Mouse (Mus musculus): Measurements from ENCODE around the gene Inpp4a. TPM values are rescaled to one million over a fixed set of nuclear protein-coding genes. Genes with fewer than 3 reads are reported as not detected.
A peak's percentile ranks its signal among the peaks of the same experiment; 100 is the strongest.

Gene Inpp4a
- total RNA-seq, 2 experiments from 2014 or later: 16.8 to 17.8 TPM

- DNase-seq: no peak
- intact Hi-C loops (cut with DNase I; ENCODE audit: low total_unique reads): no loop called here
These were observed 51.4 kb downstream of the Inpp4a start for GRCm38 (mm10) chr1:37350886-37351651.

GRCm38 (mm10) chr1:37351961-37352360 lies 52.3 kb downstream of the Inpp4a start:
- intact Hi-C loops (cut with DNase I; ENCODE audit: low total_unique reads): no loop called here
- DNase-seq: no peak

DNA sequence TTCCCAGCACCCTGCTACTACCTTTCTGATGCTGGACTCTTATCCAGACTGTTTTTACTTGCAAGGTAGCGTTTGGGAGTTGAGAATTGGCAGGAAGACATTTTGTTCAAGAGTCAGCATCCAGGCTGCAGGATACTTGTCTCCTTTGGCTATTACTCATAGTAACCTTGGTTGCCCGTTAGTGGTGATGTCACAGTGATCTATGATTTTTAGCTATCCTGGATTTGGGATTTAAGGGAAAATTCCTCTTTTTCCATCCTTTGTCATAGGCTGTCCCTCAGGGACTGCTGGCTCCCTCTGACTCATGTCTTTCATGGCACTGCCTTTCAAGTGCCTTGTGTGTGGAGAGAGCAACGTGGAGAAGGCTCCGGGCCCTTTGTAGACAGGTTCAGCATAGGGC lies 53.8 kb downstream of the Inpp4a start:
- intact Hi-C loops (cut with DNase I; ENCODE audit: low total_unique reads): no loop called here
- no peak for DNase-seq

- peak; percentile 45 for DNase-seq
- intact Hi-C loops (cut with DNase I; ENCODE audit: low total_unique reads): no loop called here
These were observed 55.8 kb downstream of the Inpp4a start for GRCm38 (mm10) chr1:37355492-37355891.

DNA sequence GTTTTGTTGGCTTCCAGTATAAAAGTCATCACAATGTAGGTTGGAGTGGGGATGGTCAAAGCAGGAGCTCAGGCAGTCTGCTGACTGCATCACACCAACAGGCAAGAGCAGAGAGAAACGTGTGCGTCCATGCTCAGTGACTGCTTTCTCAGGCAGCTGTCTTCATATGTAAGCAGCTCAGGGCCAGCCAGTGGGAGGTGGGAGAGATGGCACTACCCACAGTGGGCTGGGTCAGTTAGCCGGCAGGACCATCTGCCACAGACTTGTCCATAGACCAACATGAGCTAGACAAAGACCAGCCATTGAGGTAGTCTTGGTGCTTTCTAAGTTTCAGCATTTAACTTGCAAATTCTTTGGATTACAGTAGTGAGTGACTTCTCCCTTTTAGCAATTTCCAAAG lies 56.6 kb downstream of the Inpp4a start:
- intact Hi-C loops (cut with DNase I; ENCODE audit: low total_unique reads): no loop called here
- DNase-seq: peak; percentile 6

- intact Hi-C loops (cut with DNase I; ENCODE audit: low total_unique reads): no loop called here
- peak; percentile 2 for DNase-seq
These were observed 57.5 kb downstream of the Inpp4a start for GRCm38 (mm10) chr1:37357173-37357572.

DNA sequence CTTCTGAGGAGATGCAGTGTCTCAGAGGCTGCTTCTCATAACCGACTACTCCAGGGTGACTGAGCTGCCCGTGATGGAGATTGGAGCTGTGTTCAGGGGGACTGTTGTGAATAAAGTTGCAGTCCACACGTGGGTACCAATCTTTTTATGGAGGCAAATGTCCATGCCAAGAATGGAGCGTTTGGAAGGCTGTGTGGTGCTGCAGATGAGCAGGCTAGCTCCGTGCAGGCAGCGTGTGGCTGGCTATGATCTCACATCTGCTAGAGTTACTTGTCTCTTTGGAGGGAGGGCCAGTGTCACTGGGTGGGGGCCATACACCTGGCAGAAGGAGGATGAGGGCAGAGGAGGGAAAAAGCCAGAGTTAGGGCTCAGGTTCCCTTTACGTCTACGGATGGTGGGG lies 59.0 kb downstream of the Inpp4a start:
- DNase-seq: peak; percentile 6
- intact Hi-C loops (cut with DNase I; ENCODE audit: low total_unique reads): no loop called here

DNA sequence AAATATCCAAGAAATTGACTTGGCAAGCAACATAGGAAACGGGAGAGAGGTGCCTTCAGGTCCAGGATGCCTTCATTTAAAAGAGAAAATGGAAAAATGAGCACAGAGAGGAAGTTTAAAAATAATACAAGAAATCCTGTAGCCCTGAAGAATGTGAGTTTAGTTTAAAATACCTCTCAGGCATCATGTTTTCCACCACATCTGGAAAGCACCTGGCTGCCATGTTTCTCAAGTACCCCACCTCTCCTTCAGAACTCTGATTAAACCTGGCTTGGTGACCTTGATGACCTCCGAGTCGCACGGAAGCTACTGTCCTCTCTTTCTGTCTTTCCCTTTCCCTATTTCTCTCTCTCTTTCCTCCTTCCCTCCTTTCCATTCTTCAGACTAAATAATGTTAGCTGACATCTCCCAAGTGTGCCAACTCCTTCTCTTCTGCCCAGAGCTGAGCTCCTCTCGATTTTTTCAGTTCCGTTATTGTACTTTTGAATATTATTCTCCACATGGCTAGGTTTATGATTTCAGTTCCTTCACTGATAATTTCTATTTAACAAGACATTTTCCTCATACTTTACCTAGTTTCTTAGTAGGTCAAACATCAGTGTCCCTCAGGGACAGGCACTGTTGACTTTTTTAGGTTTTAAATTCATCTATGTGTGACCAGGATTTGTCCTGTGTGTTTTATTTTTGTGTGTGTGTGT lies 59.9 kb downstream of the Inpp4a start:
- intact Hi-C loops (cut with DNase I; ENCODE audit: low total_unique reads): no loop called here
- no peak for DNase-seq

GRCm38 (mm10) chr1:37360781-37361180 lies 61.1 kb downstream of the Inpp4a start:
- intact Hi-C loops (cut with DNase I; ENCODE audit: low total_unique reads): no loop called here
- no peak for DNase-seq

DNA sequence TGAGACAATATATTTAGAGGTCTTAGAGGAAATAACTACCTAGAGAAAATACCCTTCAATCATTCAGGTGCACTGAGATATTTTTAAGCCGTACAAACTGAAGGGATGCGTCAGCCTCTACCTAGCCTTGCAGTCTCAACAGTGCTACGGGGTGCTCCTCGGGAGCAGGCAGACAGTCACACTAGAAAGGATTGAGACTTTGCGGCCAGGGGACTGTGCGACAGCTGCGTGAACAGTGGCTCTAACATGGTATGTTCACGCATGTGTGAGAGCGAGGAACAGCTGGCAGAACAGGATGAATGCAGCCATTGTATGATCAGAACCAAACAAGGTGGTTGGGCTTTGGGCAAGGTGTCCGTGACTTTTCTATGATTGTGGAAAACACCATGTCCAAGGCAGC lies 63.1 kb downstream of the Inpp4a start:
- intact Hi-C loops (cut with DNase I; ENCODE audit: low total_unique reads): no loop called here
- no peak for DNase-seq

- DNase-seq: no peak
- intact Hi-C loops (cut with DNase I; ENCODE audit: low total_unique reads): no loop called here
These were observed 68.5 kb downstream of the Inpp4a start for GRCm38 (mm10) chr1:37368125-37368524.

- intact Hi-C loops (cut with DNase I; ENCODE audit: low total_unique reads): no loop called here
- DNase-seq: peak; percentile 2
These were observed 69.2 kb downstream of the Inpp4a start for GRCm38 (mm10) chr1:37368768-37369385.

- intact Hi-C loops (cut with DNase I; ENCODE audit: low total_unique reads): no loop called here
- DNase-seq: peak; percentile 2
These were observed 76.5 kb downstream of the Inpp4a start for GRCm38 (mm10) chr1:37376177-37376576.

DNA sequence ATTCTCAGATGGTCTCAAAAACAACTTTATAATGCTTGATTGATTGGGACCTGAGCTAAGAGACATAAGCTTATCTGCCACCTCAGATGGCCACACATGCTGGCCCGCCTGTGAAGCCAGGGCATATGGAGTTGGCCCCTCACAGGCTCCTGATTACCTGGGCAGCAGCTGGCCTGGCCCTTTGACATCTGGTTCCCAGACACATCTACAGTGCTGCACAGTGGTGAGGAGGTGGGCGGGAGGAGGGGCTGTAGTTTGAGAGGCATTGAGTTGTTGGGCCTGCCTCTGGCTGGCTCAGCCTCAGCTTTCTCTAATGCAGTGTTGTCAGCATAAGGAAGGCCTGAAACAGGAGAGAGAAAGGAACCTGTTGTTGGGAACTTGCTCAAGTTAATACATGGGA lies 77.1 kb downstream of the Inpp4a start:
- intact Hi-C loops (cut with DNase I; ENCODE audit: low total_unique reads): no loop called here
- no peak for DNase-seq

- intact Hi-C loops (cut with DNase I; ENCODE audit: low total_unique reads): no loop called here
- no peak for DNase-seq
These were observed 78.4 kb downstream of the Inpp4a start for GRCm38 (mm10) chr1:37378095-37378494.

DNA sequence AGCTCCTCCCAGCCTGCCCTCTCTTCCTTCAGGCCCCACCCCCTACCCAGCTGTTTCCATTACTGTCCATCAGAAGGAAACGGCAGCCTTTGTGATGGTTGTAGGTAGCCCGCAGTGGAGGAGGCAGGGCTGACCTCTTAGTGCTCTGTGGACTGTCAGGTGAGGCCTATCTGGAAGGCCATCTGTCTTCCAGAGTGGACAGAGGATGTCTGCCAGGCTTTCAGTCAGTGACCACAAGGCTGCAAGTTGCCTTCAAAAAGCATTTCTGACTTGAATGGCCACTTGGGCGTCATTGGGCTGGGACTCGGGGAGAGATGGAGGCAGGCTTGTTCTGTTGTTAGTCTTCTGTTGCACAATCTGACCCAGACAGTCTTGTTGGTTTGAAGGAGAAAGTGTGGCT lies 79.9 kb downstream of the Inpp4a start:
- DNase-seq: peak; percentile 1
- intact Hi-C loops (cut with DNase I; ENCODE audit: low total_unique reads): no loop called here

- no peak for DNase-seq
- intact Hi-C loops (cut with DNase I; ENCODE audit: low total_unique reads): no loop called here
These were observed 81.2 kb downstream of the Inpp4a start for GRCm38 (mm10) chr1:37380913-37381312.

DNA sequence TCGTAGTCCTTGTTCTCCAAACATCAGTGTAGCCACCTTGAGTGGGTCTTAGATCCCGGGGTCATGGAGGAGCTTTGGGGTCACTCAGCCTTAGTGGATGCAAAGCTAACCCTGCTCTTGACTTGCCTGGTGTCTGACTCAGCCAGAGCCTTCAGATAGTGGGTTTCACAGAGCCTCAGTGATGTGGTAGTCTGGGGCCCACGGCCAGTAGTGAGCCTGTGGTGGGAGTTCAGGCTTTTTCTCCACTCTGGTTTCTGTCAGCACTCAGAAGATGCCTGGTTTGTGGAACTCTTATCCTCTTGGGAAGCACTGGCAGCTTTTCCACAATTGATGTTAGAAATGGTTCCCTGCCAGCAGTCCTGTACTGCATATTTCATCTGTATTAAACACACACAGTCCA lies 84.6 kb downstream of the Inpp4a start:
- no peak for DNase-seq
- intact Hi-C loops (cut with DNase I; ENCODE audit: low total_unique reads): no loop called here

DNA sequence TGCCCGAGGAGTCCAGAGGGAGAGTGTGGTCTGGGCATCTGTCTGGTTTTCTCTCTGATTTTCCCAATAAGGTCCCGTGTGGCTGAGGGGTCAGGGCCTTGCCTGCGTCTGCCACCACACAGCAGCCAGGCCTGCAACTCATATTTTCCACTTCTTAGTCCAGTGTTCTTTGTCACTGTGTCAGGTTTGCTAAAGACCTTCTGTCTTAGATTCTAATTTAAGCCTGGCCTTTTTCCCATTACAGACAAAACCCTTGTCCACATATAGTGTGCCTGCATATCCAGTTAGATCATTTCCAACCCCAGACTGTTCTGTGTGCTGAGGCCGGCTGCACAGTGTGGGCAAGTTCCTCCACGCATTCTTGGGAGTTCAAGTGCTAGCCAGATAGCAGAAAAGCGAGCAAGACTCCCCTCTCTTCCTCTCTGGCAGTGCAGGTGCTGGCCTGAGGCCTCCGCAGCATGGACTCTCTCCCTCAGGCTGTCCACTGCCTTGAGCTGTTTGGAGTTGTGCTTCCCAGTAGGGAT lies 86.8 kb downstream of the Inpp4a start:
- intact Hi-C loops (cut with DNase I; ENCODE audit: low total_unique reads): no loop called here
- peak; percentile 2 for DNase-seq

DNA sequence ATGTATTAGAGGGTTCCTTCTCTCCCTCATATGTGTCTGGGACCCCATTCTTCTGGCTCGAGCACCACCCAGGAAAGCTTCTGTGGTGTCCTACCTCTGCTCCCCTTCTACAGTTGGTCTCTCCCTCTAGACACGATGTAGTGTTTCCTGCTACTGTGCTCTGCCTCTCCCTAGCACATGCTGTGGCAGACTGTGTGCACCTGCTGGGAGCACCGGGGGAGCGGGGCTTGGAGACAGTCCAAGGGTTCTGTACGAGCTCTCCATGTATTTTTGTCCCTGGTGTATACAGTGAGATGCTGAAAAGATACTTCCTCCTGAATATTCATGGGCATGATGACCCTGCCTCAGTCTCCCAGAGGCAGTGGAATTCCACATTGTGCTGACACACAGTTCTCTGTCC lies 93.5 kb downstream of the Inpp4a start:
- no peak for DNase-seq
- intact Hi-C loops (cut with DNase I; ENCODE audit: low total_unique reads): no loop called here

DNA sequence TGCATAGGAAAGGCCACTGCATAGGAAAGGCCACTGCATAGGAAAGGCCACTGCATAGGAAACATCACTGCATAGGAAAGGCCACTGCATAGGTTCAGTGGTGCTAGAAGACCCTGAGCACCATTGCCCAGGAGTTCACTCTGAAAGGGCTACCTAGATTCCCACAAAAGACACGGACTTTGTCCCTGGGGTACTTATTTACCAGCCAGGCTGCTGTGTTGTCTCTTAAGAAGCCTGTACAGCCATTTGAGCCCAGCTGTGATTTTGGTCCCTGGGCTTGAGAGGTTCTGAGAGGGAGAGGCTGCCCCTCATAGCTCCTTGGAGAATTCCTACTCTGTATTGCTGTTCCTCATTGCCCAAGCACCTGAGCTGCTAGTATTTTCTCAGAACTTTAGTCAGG lies 96.8 kb downstream of the Inpp4a start:
- intact Hi-C loops (cut with DNase I; ENCODE audit: low total_unique reads): no loop called here
- DNase-seq: no peak
